Mouse (Mus musculus) liver, embryonic 14.5 days (tissue): Measurements from ENCODE around the gene Iqsec3.
A peak's percentile ranks its signal among the peaks of the same experiment; 100 is the strongest.

Source experiments
- CTCF ChIP-seq: IDR thresholded peaks from 2 replicates; pipeline ENCODE4 v1.5.1; 2016; ENCODE audit warnings: antibody characterized with exemption, low read depth, control low read depth
- EP300 ChIP-seq: IDR thresholded peaks from 2 replicates; pipeline ENCODE4 v1.6.1; 2016; ENCODE audit warnings: antibody characterized with exemption, low read depth

DNA sequence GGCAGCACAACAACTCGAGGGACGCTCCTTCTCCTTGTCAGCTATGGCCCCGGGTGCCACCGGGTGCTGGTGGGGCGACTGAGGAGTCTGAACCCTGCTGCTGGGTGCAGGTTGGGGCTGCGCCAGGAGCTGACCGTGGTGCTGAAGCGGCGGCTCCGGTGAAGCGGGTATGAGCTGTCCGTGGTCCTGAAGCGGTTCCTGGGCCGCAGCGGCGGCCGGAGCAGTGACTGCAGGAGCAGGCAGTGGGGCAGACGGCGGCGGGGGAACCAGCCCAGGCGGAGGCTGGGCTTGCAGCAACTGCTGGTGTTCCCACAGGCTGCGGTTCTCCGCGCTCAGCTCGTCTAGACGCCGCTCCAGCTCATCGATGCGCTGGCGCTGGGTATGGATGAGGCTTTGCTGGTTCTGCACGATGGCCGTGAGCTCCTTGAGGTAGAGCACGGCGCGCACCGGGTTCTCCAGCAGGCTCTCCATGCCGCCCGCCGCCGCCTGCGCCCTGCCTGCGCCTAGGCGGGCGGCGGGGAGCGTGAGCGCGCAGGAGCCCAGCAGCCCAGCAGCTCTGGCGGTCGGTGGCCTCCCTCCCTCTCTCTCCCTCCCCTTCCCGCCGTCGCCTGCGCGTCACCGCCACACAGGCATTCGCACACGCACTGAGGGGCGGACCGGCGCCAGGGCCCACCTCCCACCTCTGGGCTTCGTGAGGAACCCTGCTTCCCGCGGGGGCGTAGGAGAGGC lies at the start of gene Iqsec3:
- 0 out of 2 replicates have a peak, but pooled peaks have one; percentile 3 for TF ChIP-seq CTCF
- no peak for TF ChIP-seq EP300
